Mouse (Mus musculus) cerebellum, postnatal 25 days (tissue): ENCODE results near the gene Rps27l.
"Not testable (repeated sequence)": the region's sequence is repeated elsewhere in the genome, so short reads cannot be mapped to it uniquely, and the experiment has no call there.

Experiments used
- DNase-seq, 2 experiments: peaks; one replicate each; pipeline ENCODE4 v3.0.0; 2021; ENCODE audit warnings: mixed read lengths in 2 of 2

Rps27l gene

DNA sequence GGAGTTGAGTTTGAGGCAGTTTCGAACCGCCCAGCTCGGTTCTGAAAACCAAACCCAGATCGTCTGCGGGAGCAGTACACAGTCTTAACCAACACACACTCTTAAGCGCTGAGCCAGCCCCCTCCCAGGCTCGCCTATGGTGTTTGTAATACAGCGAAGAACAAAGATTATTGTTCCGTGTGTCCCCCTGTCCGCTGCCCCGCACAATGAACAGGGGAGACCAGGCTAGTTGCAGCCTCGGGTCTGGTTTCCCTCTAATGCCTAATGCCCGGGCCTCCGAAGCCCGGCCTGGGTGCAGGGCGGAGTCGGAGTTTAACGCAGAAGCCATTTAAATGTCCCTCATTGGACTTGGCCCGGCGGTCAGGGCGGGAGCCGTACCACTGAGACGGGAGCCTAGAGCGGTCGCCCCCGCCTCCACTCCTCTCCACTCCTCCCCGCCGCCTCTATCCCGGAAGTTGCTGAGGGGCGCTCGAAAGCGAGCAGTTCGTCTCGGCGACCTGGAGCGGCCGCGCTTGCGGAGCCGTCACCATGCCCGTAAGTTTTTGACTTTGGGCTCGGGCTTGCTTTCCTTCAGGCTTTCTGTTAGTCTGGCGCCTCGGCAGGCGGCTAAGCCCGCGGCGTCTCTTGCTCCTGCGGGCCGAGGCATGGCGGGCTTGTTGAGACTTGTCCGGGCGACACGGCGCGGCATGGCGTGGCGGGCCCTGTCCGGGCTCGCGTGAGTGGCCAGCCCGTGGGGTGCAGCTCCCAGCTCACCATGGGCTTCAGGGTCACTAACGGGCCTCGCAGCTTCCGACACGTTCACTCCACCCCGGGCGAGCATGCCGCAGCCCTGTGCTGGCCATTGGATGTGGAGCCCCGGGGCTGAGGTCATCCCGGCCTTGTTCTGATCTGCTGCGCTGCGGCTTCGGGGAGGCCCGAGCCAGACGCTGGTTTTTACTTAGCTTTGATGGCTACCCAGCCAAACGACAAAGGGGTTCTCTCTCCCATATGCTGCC, at the start of gene Rps27l:
Gene Rps27l, plus strand, starts transcription at position 440 of the 995 bp plus-strand sequence.
- DNase-seq: peak; percentile 92 to 96

DNA sequence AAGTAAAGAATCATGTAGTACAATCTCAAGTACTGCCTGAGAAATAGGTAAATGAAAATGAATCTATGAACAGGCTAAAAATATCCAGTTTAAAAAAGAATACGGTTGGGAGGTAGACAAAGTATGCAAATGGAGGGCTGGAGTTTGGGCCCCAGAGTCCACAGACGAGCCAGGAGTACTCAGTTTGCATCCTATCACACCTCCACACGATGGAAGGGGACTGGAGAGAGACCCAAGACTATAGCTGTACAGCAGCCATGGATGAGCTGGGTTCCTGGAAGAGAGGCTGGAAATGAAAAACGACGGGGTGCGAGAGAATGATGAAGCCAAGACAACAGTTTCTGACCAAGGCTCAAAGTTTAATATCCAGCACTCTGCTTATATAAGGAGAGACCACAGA, 48.9 kb upstream of the Rps27l start:
- no peak for DNase-seq

DNA sequence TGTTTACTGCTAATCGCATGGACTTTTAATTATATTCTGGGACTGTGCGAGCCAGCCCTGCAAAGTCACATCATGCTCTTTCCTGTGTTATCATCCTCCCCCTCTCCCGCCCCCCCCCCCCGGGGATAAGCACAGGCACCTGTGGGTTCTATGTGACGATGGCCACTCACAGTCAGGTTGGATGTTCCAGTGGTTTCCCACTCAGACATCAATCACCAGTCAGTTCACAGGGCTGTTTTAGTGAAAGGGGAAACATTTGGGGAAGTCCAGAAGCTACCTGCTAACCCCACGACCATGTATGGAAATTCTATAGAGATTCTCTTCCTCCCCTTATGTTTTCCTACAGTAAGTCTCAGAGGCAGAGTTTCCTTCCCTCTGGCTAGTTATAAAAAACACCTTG, 48.0 kb upstream of the Rps27l start:
- no peak for DNase-seq

DNA sequence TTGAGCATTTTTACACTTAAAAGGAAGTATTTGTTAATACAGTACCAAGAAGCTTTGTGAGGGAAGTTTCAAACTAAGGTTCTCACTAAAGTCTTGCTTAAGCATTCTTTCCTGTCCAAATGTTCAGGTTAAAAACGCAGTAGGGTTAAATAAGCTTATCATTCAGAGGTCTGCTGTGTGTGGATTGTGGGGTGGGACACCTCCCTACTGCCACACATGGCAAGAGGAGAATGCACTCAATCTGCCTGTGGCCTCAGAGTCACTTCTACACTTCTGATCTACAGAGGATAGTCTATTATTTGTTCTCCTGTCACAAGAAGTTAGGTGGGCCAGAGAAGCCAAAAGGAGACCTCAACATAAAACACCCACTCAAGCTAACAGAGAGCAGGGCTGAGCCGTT, 46.8 kb upstream of the Rps27l start:
- no peak for DNase-seq

DNA sequence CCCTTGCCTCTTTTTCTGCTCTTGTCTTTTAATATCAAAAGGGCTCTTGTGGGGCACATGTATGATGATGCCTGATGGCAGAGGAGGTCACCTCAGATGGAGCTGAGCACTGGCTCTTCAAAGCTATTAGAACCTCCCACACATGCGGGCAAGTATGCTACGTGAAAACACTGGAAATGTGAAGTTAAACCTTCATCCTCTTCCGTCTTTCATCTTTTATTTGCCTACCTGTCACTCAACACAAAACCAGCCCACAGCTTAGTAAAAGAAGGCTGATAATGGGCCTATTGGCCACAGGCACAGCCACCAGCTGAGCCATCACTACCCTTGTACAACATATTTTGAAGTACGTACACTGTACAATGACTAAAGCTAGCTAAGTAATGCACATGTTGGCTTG, 46.4 kb upstream of the Rps27l start:
- DNase-seq: no peak

DNA sequence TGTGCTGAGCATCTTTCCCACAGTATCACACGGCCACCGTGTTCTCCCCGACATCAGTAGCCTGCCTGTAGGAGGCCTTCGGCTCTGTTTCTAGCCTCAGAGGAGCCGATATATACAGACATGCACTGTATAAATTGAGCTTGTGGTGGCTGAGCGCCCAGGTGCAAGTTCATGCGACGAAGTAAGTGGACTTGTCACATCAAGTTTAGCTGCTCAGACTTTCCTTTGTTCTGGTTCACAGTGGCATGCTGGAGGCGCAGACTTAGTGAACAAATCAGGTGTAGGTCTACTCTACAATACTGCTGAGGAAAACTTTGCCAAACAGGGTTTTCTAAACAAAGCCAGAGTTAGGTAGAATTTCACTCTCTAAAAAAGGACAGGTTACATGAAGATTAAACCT, 39.9 kb upstream of the Rps27l start:
- DNase-seq: no peak

DNA sequence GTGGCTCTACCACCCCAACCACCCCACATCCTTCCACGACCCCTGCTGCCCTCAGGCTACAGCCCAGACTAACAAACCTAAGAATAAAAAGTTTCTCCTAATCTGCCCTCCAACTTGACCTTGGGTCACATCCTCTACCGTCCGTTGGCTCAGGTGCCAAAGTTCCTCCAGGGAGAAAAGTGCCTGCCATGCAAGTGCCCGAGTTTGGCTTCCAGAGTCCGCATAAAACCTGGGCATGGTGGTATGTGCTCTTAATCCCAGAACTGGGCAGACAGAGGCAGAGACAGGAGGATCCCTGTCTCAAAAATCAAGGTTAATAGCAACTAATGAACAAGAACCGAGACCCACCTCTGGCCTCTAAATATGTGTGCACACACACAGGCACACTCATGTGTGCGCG, 38.8 kb upstream of the Rps27l start:
- DNase-seq: no peak

DNA sequence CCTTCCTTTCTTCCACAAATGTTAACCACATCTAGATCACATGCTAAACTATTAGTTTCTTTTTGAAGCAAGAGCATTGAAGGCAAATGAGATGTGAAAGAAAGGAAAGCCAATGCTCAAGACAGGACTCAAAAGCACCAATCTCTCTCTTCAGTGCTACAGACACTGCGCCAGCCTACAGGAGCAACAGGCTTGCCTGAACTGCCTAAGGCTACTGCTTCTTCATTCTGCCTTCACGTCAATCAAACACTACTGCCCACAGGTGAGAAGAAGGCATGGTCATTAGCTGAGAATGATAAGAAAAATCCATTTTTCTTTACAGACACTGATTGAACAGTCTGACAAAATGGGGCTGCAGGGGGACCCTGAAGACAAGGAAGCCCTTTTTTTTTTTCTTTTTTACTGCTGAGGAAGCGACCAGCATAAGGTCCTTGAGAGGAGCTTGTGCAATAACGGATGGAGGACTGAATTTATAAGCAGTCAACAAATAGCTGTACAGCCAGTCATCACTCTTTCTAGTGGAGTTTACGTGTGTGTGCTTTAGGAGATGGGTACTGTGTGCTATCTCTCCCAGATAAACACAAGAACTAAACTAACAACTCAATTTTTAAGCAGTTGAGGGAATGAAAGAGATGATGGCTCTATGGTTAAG, 38.0 kb upstream of the Rps27l start:
- DNase-seq: no peak

DNA sequence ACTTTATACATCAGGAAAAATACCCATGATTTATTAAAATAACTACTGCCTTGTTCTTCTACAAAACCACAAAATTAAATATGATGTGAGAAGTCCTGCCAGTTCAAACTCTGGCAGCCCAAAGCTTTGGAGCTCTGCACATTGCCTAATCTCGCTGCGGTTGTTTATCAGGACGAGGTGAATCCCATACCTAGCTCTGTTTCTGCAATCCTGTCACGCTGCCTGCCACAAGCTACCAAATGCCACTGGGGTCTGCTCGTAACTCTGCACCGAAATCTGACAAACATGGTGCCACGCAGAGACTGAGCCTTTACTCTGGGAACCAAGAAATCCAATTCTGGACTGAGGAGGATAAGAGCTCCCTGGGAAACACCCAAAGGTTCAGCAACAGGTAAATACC, 36.0 kb upstream of the Rps27l start:
- DNase-seq: no peak

DNA sequence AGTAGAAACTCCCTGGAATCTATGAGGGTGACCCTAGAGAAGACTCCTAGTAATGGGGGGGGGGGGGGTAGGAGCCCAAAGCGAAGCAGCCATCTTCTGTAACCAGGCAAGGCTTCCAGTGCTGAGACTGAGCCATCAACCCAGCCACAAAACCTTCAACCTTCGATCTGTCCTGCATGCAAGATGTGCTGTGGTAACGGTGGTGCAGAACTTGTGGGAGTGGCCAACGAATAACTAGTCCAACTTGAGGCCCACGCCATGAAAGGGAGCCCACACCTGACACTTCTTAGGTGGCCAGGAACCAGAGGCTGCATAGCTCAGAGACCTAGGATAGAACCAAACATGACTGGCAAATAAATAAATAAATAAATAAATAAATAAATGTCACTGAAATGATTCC, 35.2 kb upstream of the Rps27l start:
- no peak for DNase-seq

DNA sequence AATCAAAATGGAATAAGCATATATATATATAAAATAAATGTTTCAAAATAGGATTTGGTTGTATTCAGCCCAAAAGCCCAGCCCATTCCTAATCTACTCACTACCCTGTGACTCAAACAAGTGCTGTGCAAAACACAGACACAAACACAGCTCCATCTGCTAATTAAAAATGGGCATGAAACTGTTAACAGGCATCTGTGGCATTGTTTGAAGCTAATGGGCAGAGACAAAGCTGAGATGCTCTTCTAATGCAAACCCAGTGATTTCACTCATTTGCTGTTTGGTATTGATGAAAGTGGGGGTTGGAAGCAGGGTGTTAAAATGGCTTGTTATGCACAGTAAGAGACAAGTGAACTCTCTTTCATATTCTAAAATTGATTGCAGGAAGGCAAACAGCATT, 33.6 kb upstream of the Rps27l start:
- DNase-seq: no peak

DNA sequence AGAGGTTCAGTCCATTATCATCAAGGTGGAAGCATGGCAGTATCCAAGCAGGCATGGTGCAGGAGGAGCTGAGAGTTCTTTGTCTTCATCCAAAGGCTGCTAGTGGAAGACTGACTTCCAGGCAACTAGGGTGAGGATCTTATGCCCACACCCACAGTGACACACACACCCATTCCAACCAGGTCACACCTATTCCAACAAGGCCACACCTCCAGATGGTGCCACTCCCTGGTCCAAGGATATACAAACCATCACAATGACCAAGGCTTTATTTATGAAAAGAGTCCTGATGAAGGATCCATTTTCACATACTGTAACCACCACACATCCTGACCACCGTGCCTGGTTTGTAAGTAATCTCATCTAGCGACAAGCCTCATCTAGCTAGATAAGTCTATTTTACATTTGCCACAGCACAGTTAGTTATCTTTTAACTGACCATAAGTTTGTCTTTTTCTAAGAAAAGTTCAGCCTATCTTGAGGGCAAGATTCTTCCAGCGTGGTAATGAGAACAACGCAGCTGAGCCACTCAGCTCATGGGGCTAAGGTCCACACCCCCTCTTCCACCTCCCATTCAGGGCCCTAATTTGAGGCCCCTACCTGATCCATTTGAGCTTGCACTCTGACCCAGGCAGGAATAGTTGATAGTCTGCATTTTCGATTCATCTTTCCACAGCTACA, 32.5 kb upstream of the Rps27l start:
- not testable (repeated sequence) for DNase-seq

DNA sequence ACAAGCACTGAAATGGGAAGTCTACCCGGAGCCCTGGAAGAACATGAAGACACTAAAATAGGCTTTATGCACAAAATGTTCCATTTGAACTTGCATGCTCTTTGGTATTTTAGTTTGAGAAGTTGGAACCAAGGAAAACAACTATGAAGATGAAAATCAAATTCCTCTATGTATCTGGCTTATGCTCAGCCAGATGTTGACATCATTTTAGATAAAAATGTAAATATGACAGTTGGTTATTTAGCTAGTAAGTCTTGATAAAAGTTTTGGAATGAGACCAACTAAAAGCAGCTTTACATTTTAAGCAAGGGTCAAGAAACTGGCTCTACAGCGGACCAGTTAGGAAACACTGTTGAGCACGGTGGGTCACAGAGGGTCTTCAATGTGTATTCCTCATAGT, 31.3 kb upstream of the Rps27l start:
- DNase-seq: no peak

DNA sequence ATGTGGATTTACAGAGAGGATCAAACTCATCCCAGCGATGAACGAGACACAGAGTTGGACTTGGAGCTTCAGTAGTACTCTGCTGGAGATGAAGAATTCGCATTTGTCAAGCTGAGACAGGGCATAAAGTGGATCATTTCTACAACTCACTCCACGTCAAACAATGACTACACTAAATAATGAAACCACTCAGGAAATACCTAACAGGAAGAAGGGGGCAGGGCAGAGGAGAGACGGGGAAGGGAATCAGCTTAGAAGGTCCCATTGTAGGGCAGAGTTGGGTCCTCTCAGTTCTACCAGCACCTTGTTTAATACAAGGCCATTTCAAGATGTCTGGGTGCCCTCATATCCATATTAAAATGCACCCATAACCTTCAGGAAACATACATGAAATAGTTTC, 30.5 kb upstream of the Rps27l start:
- no peak for DNase-seq

DNA sequence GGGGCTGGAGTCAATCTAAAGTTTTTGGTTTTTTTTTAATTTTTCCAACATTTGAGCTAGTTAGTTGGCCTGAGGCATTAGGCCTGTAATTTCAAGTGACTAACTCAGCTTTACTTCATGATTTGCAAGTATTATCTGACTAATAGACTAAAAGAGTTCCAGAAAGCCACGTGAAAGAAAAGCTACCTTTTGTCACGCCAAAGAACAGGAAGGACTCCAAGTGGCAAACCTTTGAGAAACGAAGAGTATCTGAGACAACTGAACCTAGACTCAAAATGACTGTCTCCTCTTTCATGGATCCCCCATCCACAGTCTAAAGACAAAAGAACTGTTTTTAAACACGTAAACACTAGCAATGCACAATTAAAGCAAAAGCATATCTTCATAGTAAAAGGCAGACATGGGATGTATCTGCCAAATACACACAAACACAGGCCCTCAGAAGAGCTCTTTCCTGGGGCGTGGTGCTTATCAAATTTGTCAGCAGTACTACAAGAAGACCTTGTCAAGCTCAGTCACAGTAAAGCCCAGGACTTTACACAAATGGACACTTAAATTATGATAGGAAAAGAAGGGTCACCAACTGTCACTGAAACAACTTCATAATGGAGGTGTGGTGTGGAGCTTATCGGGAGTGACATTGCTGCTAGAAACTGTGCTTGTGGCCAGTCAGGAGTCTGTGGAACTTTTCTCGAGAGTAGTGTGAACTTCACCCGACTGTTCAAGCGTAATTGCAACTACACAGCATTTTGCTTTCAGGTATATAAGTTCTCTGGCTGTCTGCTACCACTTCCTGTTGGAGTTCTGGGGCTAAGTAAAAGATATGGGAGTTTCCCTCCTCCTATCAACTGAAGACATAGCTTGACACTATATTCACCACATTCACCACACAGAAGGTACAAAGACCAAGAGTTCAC, 29.8 kb upstream of the Rps27l start:
- DNase-seq: no peak

DNA sequence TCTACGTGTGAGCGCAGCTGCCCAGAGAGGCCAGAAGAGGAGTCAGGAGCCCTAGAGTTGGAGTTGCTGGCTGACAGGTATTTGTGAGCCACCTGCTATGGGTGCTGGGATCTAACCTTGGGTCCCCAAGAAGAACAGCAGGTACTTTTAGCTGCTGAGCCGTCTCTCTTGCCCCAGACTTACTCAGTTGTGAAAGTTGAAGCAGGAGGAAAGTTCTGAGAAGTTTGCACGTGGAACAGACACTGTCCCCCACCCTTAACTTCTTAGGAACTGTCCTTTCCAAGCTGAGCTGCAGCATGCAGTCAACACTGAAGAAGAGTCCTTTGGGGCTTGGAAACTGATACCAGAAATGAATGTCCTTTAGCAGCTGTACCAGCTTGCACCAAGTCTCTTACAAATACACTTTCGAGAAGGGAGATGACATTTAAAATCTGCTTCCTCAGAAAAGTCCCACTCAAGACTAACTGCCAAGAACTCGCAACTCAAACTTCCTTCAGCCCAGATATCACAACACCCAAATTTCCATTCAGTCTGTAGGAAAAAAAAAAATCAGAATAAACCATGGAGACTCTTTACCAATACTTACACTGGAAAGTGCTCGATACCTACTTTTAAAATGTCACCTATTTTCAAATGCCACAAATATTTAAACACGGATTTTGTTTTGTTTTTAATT, 28.5 kb upstream of the Rps27l start:
- no peak for DNase-seq

DNA sequence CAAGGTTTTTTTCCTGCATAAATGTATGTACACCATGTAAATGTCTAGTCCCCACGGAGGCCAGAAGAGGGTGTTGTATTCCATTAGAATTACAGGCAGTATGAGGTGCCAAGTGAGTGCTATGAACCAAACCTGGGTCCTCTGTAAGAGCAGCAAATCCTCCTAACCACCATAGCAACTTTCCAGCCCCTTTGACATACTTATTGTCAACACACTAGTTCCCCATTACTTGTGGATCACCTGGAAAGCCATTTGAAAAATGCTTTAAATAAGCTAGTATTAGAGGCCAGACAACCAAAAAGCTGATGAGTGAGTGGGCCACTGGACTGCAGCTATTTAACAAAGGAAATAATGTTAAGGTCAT, 28.0 kb upstream of the Rps27l start:
- DNase-seq: no peak

DNA sequence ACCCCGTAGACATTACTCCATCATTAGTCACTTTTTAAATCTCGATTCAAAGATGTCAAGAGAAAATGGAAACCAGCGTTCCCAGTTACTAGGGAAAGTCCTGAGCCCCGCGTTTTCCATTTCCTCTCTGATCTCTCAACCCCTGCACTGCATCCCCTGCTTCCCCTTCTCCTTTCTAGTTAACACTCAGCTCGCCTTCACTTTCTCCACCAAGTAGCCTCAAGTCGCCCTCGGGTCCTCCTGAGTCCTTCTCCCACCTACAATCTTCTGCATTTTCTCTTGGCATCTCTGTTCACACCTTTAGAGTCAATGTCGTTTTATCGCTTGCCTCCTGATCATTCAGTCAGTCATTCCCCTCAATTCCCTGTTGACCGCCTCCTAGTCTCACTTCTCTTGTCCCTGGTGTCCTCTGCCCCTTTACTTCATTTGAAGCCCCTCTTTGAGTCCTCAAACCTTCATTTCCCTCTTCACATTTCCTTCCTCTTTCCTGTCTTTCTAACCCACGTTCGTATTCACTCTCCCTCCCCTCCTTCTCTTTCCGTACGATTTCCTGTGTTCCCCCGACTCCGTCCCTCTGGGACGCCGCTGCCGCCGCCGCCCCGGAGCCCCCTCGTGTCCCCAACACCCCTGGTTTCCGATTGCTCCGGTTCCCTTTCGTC, 27.1 kb upstream of the Rps27l start:
- DNase-seq: peak in 1 of 2 experiments; percentile 16

DNA sequence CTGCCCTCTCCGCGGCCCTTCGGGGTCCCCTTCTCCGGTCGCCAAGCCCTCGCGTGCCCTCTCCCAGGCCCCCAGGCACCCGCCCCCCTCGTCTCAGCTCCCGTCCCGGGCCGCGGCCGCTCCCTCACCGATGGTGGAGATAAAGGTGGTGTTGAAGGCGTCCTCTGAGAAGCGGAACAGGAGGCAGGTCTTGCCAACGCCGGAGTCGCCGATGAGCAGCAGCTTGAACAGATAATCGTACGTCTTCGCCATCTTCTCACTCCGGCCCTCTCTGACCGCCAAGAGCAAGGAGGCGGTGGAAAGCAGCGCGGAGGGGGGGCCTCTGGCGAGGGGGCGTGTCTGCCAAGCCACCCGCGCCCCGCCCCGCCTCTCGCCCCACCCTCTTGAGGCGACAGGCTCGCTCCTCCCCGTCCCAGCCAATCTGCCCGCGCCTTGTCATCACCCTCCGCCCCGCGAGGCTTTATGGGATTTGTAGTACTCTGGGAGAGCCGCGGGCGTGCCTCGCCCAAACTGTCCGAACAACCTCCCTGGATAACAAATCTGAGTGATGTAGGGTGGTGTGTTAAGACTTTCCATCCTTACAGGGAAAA, 26.4 kb upstream of the Rps27l start, which contains the start of gene Rab8b:
Gene Rab8b, minus strand, starts transcription at position 306 of the 590 bp plus-strand sequence.
- DNase-seq: peak; percentile 96 to 99

DNA sequence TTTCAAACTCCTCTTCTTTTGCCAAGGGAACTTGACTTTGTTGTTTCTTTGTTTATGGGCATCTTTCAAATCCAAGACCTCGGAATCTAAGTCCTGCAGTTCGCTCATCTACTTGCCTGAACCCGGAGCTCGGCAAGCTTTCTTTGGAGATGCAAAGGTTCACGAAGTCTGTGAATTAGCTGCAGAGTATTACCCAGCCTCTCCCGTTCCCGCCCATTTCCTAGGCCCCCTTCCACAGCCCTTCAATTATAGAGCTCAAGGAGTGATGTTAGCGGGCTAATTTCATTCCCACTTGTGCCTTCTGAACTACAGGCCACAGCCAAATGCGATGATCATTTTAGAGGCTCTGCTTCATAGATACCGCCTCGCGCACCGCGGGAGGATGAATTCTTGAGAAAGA, 25.9 kb upstream of the Rps27l start:
- DNase-seq: peak; percentile 30 to 37
